Mouse (Mus musculus) liver, postnatal 0 days (tissue): Measurements from ENCODE around the gene Col20a1. TPM values are rescaled to one million over a fixed set of nuclear protein-coding genes. Genes with fewer than 3 reads are reported as not detected.

ENCODE experiments used
- ATAC-seq: fragments of 200-750 bp; cut with Nextera tagmentation; 2 replicates; pipeline ENCODE4 v1.8.0; 2017; ENCODE audit warnings: mild to moderate bottlenecking, moderate library complexity
- DNase-seq: peaks from one replicate; pipeline ENCODE4 v3.0.0-alpha.2; 2016
- H3K27ac ChIP-seq: fragments of 300-500 bp; sonication (generic); 2 replicates; pipeline ENCODE4 v1.5.1; 2014; ENCODE audit warnings: antibody characterized with exemption, moderate library complexity, mild to moderate bottlenecking, low read depth
- H3K27me3 ChIP-seq: fragments of 300-500 bp; sonication (generic); 2 replicates; pipeline ENCODE4 v1.6.1; 2014; ENCODE audit warnings: low read length, control low read depth, mixed read lengths; ENCODE audit not compliant: insufficient read depth
- H3K36me3 ChIP-seq: fragments of 300-500 bp; sonication (generic); replicated peaks from 2 replicates; pipeline ENCODE4 v1.6.1; 2014; ENCODE audit warnings: mild to moderate bottlenecking, control low read depth, low read length, moderate library complexity, mixed read lengths; ENCODE audit not compliant: insufficient read depth
- H3K4me1 ChIP-seq: fragments of 300-500 bp; sonication (generic); 2 replicates; pipeline ENCODE4 v1.6.1; 2014; ENCODE audit warnings: antibody characterized with exemption, mild to moderate bottlenecking, control low read depth; ENCODE audit not compliant: insufficient read depth
- H3K4me2 ChIP-seq: fragments of 300-500 bp; sonication (generic); 2 replicates; pipeline ENCODE4 v1.6.1; 2014; ENCODE audit warnings: low read depth, mild to moderate bottlenecking, low read length, moderate library complexity, mixed read lengths
- H3K4me3 ChIP-seq: fragments of 300-500 bp; sonication (generic); 2 replicates; pipeline ENCODE4 v1.5.1; 2014; ENCODE audit warnings: low read depth, low read length
- H3K9ac ChIP-seq: fragments of 300-500 bp; sonication (generic); replicated peaks from 2 replicates; pipeline ENCODE4 v1.6.1; 2014; ENCODE audit warnings: mild to moderate bottlenecking, moderate library complexity
- H3K9me3 ChIP-seq: fragments of 300-500 bp; sonication (generic); 2 replicates; pipeline ENCODE4 v1.6.1; 2016; ENCODE audit warnings: mild to moderate bottlenecking, control low read depth, low read length, mixed read lengths
- CTCF ChIP-seq: sonication (generic); IDR thresholded peaks from 2 replicates; pipeline ENCODE4 v1.5.1; 2016; ENCODE audit warnings: antibody characterized with exemption, low read depth
- EP300 ChIP-seq: IDR thresholded peaks from 2 replicates; pipeline ENCODE4 v1.6.1; 2016; ENCODE audit warnings: antibody characterized with exemption, low read depth, mild to moderate bottlenecking
- WGBS: fragments of 180-500 bp; shearing (Covaris S2); extraction: QIAGEN DNeasy Blood & Tissue Kit; methylation state at CpG from one replicate; pipeline ENCODE4 v1.1.7; 2014; ENCODE audit not compliant: insufficient replicate concordance; 5-methylcytosine and 5-hydroxymethylcytosine counted together
- polyA plus RNA-seq: library from polyadenylated mRNA; unstranded; fragments of >200 nt; fragmentation: Nextera tagmentation; extraction: Ambion mirVana; gene quantifications from 2 replicates; pipeline ENCODE4 v1.2.1, GENCODE M21; 2015

The Col20a1 gene
- polyA plus RNA-seq, 1 experiment from 2014 or later, result 0.12 TPM

GRCm38 (mm10) chr2:180966092-180966882, 20.0 kb upstream of the Col20a1 start:
- Histone ChIP-seq H3K9ac (peak overlapping the region; percentile 94), H3K27ac (peak overlapping the region; percentile 84), H3K36me3 (peaks cover 11% of the 10 kb centered on the region), H3K4me3 (peak overlapping the region; percentile 78), H3K27me3 (no peaks in the 10 kb centered on the region), H3K4me2 (peak overlapping the region; percentile 83), H3K4me1 (peaks cover 18% of the 10 kb centered on the region), H3K9me3 (no peaks in the 10 kb centered on the region)
- no peak for TF ChIP-seq EP300
- TF ChIP-seq CTCF, result peak; percentile 50
- ATAC-seq (peak; percentile 10; the same call in 1 of the 2 replicates), DNase-seq (no peak)
- 12% methylated on average over 14 of the region's 14 CpGs for WGBS

DNA sequence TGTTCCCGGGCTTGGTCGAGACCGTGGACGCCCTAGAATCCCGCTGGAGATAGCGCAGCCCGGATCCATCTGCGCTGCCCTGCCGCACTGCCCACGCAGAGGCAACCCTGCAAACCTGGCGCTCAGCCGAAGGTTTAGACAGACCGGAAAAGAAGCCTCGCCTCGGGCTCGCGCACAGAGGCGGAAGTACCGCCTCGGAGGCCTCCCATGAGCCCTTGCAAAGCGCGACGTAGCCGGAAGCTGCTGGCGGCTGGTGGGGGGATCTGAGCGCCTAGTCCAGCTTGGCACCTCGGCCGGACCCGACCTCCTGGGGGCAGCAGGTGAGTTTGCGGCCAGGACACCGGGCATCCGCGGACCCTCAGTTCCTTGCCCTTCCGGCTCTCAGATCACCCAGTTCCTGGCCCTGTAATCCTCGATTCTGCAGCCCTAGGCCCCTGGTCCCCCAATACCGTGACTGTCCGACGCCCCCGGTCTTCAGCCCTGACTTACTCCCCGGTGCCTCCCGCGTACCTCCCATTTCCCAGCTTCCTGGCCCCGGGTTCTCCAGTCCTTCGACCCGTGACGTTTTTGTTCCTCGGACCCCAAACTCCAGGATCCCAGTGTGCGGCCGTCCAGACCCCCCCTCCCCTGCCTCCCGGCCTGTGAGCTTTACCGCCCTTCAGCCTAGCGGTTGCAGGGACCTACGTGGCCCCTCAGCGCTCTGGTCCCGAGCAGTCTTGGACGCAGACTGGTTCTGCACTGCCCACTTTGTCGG, 19.1 kb upstream of the Col20a1 start, which contains the start of gene Arfgap1:
Gene Arfgap1 (plus strand): TSS at position 216 of the 754 bp plus-strand sequence.
- H3K27me3 ChIP-seq, result no peaks in the 10 kb centered on the region
- DNase-seq, result peak; percentile 92
- peaks cover 19% of the 10 kb centered on the region for H3K36me3 ChIP-seq
- H3K4me3 ChIP-seq, result peak within 1 kb of the TSS; percentile 78
- ATAC-seq, result peak; percentile 94
- TF ChIP-seq CTCF, result no peak
- TF ChIP-seq EP300, result no peak
- peak within 1 kb of the TSS; percentile 83 for H3K4me2 ChIP-seq
- peak within 1 kb of the TSS; percentile 84 for H3K27ac ChIP-seq
- H3K9me3 ChIP-seq, result no peaks in the 10 kb centered on the region
- under 1% methylated on average over 56 of the region's 57 CpGs for WGBS
- H3K9ac ChIP-seq, result peak within 1 kb of the TSS; percentile 94
- peaks cover 18% of the 10 kb centered on the region for H3K4me1 ChIP-seq

DNA sequence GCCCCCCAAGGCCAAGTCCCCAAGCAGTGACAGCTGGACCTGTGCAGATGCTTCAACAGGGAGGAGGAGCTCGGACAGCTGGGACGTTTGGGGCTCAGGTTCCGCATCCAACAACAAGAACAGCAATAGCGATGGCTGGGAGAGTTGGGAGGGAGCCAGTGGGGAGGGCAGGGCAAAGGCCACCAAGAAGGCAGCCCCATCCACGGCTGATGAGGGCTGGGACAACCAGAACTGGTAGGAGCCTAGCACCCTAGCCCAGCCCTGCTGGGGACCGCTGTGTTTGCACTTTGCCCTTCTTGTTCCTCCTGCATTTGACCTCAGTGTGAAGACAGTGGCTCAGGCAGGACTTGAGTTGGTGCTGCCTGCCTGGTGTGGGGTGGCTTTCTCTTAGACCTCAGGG, 5.2 kb upstream of the Col20a1 start:
- 77% methylated on average over 6 of the region's 6 CpGs for WGBS
- Histone ChIP-seq H3K4me2 (no peak overlapping the region), H3K36me3 (peaks cover 60% of the 10 kb centered on the region), H3K4me1 (no peaks in the 10 kb centered on the region), H3K4me3 (no peak overlapping the region), H3K27ac (no peak overlapping the region), H3K9me3 (no peaks in the 10 kb centered on the region), H3K9ac (no peak overlapping the region), H3K27me3 (no peaks in the 10 kb centered on the region)
- ATAC-seq (no peak), DNase-seq (no peak)
- TF ChIP-seq EP300 (no peak), CTCF (no peak)

DNA sequence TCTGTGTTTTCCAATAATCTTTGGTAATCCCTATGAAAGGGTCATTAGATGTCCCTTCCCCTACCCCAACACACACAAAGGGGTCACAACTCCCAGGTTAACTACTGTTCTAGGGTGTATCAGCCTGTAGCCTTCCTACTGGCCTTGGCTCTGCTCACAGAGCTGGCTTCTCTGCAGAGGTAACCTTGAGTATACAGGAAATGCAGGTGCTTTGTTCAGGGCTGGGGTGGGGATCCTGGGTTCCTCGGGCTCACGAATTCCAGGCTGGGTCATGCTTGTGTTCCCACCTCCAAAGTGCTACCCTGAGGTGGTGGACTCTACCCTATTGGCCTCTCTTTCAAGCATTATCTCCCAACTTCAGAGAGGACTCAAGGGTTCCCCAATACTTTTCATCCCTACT, 700 bp upstream of the Col20a1 start:
- TF ChIP-seq EP300 (no peak), CTCF (no peak)
- Histone ChIP-seq H3K27ac (no peak overlapping the region), H3K9me3 (no peaks in the 10 kb centered on the region), H3K4me2 (no peak overlapping the region), H3K4me1 (no peaks in the 10 kb centered on the region), H3K4me3 (no peak overlapping the region), H3K36me3 (peaks cover 16% of the 10 kb centered on the region), H3K9ac (no peak overlapping the region), H3K27me3 (no peaks in the 10 kb centered on the region)
- WGBS, result 76% methylated on average over 2 of the region's 2 CpGs
- no peak for DNase-seq
- no peak for ATAC-seq

GRCm38 (mm10) chr2:180987001-180987400, 666 bp downstream of the Col20a1 start:
- ATAC-seq, result no peak
- 54% methylated on average over 1 of the region's 1 CpGs for WGBS
- H3K4me1 ChIP-seq, result no peaks in the 10 kb centered on the region
- no peak overlapping the region for H3K4me3 ChIP-seq
- DNase-seq, result no peak
- no peak overlapping the region for H3K27ac ChIP-seq
- peaks cover 3% of the 10 kb centered on the region for H3K36me3 ChIP-seq
- H3K9ac ChIP-seq, result no peak overlapping the region
- H3K4me2 ChIP-seq, result no peak overlapping the region
- no peaks in the 10 kb centered on the region for H3K27me3 ChIP-seq
- TF ChIP-seq CTCF, result no peak
- TF ChIP-seq EP300, result no peak
- H3K9me3 ChIP-seq, result no peaks in the 10 kb centered on the region

DNA sequence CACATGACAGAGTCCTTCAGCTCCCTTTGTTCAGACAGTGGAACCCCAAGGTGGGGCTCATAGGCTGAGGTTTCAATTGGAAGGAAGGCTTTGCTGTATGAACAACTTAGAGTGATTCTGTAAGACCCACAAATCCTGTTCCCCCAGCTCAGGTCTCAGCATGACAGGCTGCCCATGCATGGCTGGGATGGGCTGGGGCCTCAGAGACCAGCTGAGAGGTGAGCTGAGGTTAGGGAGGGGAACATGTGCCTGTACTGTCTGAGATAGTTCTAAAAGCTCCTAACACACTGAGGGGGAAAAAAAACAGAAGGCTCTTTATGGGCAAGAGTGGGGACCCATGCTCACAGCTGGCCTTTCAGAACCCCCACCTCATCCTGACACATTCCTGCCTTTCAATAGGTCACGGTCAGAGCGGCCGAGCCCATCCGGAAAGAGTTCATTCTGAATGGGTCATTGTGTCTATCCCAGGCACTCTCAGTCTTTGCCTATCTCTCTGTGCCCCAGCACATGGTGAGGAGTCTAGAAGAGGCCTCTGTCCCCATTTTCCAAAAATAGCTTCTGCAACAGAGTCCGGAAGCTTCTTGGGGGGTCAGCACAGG, 1.2 kb downstream of the Col20a1 start:
- Histone ChIP-seq H3K9ac (no peak overlapping the region), H3K4me1 (no peaks in the 10 kb centered on the region), H3K27ac (no peak overlapping the region), H3K36me3 (no peaks in the 10 kb centered on the region; the same call in 1 of the 2 replicates), H3K4me2 (no peak overlapping the region), H3K27me3 (no peaks in the 10 kb centered on the region), H3K4me3 (no peak overlapping the region), H3K9me3 (no peaks in the 10 kb centered on the region)
- DNase-seq (no peak), ATAC-seq (no peak; the same call in 1 of the 2 replicates)
- 81% methylated on average over 5 of the region's 5 CpGs for WGBS
- TF ChIP-seq EP300 (no peak), CTCF (no peak)
